Mouse (Mus musculus) NIH3T3 (cell line): ENCODE data around the gene Tsg101.
"Not testable (repeated sequence)": the region's sequence is repeated elsewhere in the genome, so short reads cannot be mapped to it uniquely, and the experiment has no call there.

Source experiments
- DNase-seq: peaks from one replicate; pipeline ENCODE4 v3.0.0-alpha.2; 2012; ENCODE audit warnings: low read depth

Tsg101 gene

DNA sequence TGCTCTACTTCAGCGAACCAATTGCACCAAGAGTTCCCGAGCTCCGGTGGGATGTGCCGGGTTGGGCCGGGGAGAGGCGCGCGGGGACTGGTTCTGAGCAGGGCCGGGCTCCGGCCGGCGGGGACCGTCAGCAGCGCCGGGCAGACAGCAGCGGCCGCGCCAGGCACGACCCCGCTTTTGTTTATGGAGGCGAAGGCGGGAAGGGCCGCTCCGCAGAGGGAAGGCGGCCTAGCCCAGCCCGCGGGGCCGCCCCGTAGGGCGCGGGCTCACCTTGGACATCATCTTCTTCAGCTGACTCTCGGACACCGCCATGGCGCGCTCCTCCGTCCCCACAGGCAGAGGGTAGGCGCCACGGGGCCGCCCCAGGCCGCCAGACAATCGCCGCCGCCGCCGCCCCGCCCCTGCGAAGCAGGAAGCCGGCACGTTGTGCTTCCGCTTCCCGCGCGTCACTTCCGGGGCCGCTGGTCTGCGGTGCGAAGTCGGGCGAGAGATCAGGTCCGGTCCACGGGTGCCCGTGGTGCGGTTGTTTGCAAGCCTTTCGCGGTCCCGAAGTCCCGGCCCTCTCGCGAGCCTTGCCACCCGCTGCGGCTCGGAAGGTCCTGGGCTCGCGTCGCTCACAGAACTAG, at the start of gene Tsg101:
Gene Tsg101, minus strand, starts transcription at position 419 of the 626 bp plus-strand sequence.
- DNase-seq: peak; percentile 92

DNA sequence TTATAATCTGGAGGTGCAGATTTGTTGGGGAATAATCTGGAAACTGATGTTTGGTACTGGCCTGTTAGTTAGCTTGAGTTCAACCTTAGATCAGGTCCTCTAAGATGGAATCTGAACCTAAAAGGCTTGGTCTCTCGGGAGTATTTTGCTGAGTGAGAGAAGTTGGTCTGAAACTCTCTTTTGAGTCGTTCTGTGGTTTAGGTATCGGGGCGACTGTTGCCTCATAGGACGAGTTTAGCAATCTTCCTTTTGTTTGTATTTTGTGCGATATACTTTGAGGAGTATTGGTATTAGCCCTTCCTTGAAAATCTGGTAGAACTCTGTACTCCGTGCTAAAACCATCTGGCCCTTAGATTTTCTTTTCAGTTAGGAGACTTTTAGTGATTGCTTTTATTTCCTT, 44.3 kb upstream of the Tsg101 start:
- no peak for DNase-seq

DNA sequence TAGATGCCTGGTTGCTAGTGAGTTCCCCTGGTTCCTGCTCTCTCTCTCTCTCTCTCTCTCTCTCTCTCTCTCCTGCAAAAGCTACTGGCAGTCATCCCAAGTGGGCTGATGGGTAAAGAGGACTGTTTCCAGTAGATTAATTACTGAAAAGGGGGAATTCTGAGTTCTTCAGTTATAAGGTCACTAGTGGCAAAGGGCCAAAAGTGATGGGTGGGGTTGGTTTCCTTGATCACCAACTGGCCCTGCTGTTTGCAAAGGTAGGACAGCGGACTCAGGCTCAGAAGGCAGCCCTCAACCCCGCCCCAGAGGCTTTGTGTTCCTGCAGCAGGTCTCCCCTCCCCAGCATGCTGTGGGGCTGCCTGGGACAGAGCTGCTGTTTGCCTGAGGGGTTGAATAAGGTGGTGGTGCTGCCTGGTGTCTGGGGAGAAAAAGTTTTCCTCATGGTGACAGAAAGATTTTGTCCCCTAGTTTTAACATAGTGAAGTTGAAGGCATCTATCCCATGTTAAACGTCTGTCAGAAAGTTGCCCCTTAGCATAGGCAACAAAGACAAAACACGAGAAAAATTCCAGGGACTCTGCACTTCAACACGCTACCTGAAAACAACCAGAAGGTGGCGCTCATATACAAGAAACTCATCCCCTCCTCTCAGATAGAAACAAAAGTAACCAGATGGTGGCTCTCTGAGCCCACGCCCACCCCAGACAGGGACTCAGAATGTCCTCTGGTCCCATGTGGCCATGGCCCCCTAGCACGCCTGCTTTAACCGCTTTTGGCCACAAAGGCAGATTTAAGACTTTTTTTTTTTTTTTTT, 43.2 kb upstream of the Tsg101 start:
- DNase-seq: peak; percentile 87

DNA sequence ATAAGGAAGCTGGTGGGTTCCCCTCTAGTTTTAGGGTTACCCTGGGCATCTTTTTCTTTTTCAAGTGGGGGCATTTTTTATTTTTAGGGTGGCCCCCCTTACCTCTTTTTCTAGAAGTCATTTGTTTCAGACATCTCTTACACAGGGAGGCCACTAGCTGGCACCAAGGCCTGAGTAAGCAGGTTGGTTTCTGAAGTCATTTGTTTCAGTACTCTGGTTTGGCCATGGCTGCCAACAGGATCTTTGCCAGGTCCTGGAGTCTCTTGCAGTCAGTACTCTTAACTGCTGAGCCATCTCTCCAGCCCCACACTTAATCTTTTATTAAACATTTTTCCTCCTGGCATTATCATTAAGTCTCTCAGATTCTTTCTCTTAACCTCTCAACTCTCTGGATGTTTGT, 42.4 kb upstream of the Tsg101 start:
- DNase-seq: peak; percentile 82

DNA sequence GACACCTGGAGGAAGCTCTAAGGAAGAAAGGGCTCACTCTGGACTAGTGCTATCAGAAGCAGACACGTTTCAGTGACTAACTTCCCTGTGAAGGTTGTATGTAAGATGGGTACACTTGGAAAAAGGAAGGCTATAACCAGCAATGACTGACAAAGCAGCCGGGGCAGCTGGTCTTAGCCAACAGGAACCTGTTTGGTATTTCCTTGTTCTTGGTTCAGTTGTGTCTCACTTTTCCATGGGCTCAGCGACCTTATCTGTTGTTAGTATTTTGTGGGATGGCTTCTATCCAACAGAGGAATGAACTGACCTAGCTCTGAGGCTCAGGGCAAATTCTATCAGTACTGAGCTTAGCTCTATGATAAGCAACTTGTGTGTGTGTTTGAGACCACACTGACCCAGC, 41.2 kb upstream of the Tsg101 start:
- peak; percentile 19 for DNase-seq

DNA sequence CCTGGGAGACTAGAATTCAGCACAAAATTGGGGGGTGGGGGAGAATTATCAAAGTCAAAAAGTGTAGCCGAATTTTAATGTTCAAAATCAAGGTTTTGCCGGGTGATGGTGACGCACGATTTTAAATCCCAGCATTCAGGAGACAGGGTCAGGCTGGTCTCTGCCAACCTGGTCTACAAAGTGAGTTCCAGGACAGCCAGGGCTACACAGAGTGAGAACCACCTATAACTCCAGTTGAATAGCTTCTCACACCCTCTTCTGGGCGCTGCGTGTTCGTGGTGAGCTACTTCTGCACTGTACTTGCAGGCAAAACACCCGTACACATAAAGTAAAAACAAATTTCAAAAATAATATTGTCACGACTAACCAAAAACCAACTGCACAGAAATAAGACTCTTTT, 39.1 kb upstream of the Tsg101 start:
- DNase-seq: no peak

DNA sequence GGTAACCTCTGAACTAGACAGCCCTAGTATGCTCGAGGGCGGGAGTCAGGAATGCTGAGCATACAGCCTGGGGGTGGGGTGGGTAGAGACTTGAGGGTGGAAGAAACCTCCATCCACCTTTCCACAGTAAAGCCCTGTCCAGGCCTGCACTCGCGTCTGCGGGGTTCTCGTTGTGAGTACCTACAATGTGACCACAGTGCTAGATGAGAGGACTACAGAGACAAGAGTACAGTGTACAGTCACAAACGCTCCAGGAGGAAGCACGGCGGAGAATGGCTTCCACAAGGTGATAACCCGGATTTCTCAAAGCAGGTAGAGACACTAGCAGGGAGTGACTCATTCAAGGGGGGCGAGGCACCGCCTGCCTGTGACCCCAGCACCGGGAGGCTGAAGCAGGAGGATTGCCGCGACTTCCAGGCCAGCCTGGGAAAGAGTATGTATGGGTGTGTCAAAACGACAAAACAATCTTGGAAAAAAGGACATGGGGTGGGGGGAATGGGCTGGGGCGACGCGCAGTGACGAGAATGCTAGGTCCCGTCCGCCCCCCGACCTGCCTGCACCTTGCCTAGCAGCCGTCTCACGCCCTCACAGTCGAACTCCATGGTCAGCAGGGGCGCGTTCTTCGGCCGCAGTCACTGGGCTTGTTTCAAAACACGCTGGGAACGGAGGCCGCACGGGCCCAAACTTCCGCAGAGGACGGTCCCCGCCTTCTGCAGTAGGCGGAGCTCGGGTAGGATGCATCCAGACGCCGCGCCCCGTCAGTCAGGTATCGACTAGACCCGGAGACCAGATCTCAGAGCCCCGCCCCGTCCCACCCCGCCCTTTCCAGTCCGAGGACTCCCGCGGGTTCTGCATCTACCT, 38.3 kb upstream of the Tsg101 start, which contains the start of gene Uevld:
Gene Uevld, minus strand, starts transcription at position 697 of the 861 bp plus-strand sequence.
- DNase-seq: peak; percentile 95

DNA sequence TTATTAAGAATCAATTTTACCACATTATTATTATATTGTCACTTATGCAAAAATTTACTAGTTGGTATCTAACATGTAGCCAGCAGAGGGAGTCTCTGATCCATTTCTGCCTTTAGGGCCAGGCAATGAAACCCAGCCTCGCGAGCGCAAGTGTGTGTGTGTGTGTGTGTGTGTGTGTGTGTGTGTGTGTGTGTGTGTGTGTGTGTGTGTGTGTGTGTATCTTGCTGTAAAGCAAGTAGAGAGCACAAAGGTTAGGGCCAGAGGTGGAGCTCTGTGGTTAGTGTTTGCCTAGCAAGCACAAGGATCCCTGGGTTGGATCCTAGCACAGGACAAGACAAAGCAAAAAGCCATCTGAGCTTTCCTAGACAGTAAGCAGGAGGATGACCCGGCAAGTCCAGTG, 16.1 kb upstream of the Tsg101 start:
- DNase-seq: peak; percentile 70

DNA sequence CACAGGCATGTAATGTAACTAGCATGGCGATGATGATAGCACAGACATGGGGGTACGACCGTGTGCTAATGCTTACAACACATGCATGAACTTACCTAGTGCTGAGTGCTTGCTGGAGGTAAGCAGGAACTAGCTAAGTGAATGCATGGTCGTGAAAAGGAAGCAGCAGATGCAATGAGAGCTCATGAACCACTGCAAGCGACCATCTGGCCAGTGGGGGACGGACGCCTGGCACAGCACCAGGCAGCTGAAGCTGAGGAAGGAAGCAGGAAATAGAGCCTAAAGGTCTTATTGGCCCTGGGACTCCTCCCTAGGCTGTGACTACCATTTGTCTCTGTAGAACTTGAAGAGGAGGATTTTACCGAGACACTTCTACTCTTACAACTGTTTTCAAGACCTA, 15.0 kb upstream of the Tsg101 start:
- no peak for DNase-seq

DNA sequence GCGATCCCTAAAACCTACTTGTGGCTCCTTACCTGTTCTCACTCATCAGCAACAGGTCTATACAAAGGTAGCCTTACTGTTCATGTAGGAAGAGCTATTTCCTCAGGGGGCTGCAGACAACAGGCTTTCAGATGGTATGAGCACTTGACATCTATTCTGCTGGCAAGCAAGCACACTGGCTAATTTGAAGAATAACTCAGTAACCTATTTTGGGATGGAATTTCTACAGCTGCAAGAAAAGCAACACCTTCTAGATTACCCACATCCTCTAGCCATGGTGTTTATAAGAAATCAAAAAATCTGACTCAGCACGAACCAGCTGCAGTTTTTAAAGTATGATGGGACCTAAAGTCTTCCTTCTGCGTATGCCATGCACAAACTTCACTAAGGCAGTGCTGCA, 11.6 kb upstream of the Tsg101 start:
- no peak for DNase-seq

DNA sequence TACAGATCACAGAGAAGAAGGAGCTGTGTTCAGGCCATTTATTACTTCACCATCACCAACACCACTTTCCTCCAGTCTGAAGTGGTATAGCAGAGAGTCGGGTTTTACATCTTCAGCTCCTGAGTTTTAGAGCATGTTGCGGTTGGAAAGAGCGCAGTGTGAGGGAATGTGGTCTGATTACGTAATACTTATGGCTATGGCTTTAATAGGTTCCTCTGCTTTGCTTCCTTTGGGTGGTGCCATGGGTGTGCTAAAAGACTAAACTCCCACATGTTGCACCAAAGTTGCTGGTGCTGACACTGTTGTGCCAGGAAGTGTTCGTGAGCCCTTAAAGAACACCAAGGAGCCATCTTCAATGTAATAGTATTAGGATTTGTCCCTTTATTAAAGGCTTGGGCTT, 8.5 kb upstream of the Tsg101 start:
- no peak for DNase-seq

DNA sequence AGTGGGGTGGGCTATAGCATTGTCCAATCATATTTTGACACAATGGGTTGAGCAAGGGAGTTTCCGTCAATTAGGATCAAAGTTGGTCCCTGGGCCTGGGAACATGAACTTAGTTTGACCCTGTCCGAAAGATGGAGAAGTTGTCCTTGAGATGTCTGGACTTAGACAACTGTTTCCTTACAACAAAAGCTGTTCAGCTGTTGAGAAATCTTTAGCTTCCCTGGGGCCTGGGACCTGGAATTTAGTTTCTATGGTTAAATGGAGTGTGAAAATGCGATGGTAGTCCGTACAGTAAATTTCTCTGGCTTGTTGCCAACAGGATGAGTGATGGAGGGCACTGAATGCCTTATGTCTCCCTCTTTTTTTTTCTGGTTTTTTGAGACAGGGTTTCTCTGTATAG, 2.3 kb upstream of the Tsg101 start:
- no peak for DNase-seq

DNA sequence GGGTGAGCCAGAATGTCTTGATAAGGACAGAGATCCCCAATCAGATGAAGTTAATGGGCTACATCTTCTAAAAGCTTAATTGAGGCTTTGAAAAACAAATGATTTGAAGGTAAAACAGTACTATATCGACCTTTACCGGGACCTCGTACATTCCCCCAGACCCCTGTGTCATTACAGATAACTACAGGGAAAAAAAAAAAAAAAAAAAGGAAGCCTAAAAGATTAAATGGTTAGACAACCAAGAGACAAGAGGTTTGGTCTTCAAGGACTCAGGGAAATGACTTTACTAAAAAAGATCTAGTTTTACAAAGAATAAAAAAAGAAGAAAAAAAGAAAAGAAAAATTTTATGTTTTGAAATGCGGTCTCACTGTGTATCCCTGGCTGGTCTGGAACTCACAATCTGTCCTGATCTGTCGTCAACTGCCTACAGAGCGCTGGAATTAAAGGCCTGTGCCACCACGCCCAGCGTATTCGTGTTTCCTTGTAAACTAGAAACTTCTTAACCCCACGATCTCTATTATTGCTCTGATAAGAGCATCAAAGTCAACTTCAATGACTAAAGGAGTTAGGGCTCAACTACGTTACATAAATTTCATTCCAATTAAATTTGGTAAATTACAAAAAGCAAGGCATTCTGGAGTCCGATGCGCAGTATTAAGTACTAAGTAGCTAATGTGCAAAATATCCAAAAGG, 944 bp downstream of the Tsg101 start:
- peak; percentile 36 for DNase-seq

DNA sequence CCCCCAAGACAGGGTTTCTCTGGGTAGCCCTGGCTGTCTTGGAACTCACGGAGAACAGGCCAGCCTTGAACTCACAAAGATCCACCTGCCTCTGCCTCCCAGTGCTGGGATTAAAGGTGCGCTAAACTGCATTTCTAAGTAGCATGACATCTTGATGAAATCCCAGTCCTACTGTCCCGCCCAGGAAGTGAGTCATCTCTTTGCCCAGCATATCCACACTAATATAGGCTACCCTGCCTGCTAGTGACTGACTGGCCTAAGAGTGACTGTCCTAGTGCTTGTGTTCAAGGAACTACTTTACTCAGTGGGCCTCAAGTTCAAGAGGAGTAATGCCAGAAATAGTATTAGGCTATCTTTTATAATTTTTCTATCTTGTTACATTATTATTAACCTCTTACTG, 3.4 kb downstream of the Tsg101 start:
- DNase-seq: peak; percentile 11

DNA sequence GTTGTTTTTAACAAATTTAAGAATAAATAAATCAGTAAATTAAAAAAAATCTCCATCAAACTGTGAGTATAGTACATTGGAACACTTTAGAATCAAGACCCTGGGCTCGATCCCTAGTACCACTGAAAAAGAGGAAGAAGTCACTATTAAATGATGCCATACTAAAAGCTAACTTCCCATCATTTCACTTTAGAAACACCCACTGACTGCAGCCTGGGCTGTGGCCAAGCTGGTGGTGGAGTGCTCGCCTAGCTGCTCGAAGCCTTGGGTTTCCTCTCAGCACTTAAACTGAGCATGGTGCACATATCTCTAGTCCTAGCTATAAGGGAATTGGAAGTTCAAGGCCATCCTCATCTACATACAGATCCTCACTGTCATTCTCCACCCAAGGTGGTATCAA, 8.5 kb downstream of the Tsg101 start:
- DNase-seq: no peak

DNA sequence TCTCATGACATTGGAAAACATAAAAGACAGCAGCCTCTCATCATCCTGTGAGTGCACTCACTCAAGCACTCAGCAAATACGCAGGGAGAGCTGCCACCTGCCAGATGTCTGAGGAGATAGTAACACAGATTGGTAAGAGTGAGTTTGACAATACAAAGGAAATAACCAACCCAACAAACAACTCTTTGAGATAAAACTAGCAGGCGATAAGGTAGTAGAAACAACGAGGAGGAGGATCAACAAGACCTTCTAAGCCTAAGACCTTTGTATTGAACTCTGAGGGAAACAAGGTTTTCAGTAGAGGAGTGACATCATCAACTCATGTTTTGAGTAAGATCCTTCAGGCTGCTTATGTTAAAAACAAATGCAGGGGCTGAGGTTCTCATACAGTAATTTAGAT, 20.4 kb downstream of the Tsg101 start:
- DNase-seq: no peak

DNA sequence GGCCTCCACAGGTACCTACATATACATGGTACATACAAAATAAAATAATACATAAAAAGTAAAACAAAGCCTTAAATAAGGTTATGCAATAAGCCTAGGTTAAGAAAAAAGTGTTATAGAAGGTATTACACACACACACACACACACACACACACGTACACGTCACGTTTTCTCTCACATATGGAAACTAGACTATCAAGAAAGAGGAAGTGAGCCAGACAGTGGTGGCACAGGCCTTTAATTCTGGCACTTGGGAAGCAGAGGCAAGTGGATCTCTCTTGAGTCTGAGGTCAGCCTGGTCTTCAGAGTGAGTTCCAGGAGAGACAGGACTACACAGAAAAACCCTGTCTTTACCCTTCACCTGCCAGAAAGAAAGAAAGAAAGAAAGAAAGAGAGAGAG, 24.3 kb downstream of the Tsg101 start:
- no peak for DNase-seq

DNA sequence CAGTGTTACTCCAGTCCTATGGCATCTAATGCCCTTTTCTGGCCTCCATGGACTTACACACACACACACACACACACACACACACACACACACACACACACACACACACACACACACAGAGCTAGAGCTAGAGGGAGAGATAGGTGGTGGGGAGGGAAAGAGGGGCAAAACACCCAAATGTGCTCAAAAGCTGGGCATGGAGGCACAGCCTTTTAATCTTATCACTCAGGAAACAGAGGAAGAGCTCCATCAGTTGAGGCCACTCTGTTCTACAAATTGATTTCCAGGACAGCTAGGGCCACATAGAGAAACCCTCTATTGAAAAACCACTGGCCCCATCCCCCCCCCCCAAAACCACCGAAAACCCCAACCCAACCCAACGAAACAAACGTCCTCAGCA, 36.5 kb downstream of the Tsg101 start:
- DNase-seq: no peak

DNA sequence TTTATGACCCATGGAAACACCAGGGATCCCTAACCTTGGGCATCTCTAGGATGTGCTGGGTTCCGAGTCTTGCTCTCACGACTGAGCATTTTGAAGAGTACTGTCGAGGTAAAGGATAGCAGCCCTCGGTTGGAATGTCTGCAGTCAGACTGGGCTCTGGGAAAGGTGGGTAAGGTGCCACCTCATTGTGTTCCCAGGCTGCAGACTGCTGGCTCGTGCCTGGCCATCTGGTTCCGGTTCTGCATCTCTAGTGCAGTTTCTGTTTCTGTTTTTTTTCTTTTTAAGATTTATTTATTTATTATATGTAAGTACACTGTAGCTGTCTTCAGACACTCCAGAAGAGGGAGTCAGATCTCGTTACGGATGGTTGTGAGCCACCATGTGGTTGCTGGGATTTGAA, 37.8 kb downstream of the Tsg101 start:
- not testable (repeated sequence) for DNase-seq

DNA sequence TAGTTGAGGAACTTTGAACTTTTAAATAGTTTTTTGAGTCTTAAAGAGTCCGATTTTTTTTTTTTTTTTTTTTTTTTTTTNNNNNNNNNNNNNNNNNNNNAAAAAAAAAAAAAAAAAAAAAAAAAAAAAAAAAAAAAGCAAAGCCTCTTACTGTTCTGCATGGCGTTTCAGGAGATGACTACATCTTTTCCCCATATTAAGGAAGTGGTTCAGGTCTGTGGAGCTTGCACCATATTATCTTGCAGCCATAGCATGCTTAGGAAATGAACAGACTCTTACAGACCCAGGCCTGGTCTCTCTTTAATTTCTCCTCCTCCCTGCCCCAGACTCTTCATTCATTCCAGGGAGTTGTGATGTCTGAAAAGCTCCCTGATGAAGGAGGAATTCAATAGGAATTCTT, 38.8 kb downstream of the Tsg101 start:
- DNase-seq: no peak

DNA sequence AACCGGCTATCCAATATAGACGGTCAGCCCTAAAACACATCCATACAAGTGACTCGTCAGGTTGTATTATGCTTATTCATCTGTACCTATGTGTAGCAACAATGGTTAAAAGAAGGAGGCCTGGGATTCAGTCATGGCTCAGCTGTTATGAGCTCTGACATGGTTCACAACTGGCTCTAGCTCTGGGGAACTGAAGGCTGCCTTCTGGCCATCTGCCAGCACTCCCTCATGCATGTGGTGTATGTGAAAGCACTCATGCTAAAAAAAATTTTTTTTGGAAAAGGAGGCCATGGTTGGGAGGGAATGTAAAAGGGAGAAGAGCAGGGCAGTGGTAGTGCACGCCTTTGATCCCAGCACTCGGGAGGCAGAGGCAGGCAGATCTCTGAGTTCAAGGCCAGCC, 39.9 kb downstream of the Tsg101 start:
- DNase-seq: peak; percentile 48

DNA sequence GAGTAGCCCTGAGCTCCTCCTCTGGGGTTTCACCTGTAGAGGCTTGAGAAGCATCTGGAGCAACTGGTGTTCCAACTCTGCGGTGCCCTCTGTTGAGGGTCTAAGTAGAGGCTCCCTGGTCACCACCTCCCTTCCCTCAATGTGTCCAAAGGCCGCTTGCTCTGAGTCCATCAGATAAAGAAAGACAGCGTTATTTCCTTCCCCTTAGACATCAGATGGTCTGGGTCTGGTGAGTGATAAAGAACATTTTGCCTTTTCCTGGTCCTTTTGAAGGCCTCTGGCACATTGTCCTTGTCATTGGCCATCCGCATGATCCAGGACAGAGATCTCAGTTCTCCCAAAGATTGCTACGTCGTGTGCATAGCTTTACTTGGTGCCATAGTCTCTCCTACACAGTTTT, 42.5 kb downstream of the Tsg101 start:
- DNase-seq: no peak
